Comparison of ENCODE assay signal across 20 mouse cellular contexts in the genomic region with DNA sequence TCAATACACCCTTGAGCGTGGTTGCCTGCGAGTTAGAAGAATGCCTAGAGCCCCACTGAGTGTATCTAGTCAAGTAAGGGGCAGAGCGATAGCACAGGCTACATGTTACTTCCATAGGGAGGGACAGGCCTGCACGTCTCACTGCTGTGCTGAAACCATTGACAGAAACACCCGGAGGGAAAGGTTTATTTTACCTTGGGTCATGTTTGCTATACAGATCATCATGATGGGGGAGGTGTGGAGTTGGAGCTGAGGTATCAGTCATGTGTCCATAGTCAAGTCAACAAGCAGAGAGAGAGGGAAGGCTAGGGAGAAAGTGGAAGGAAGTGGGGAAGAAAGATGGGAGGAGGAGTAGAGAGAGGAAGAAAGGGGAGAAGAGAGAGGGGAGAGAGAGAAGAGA. TPM values are rescaled to one million over a fixed set of nuclear protein-coding genes. Genes with fewer than 3 reads are reported as not detected.
"Had no signal": no experiment of that assay in that cellular context is flagged by ENCODE, and none has a peak within 500 bp of the region (broad histone marks: within the 10 kb centered on the region; RNA-seq: fewer than 3 reads in every experiment).

No protein-coding gene starts in this region.

- H3K36me3 ChIP-seq: lung, embryonic 15.5 days; midbrain, embryonic 13.5 days; midbrain, embryonic 15.5 days; neural tube, embryonic 12.5 days had no signal

- H3K4me3 ChIP-seq: lung, embryonic 15.5 days; megakaryocyte, embryonic 14.5 days; midbrain, embryonic 13.5 days; midbrain, embryonic 15.5 days; neural tube, embryonic 12.5 days had no signal

- H3K4me1 ChIP-seq: lung, embryonic 15.5 days; megakaryocyte, embryonic 14.5 days; midbrain, embryonic 13.5 days; midbrain, embryonic 15.5 days; neural tube, embryonic 12.5 days had no signal

- H3K27ac ChIP-seq: liver, embryonic 14.5 days; lung, embryonic 15.5 days; macrophage; midbrain, embryonic 13.5 days; midbrain, embryonic 15.5 days; neural tube, embryonic 12.5 days had no signal

- H3K4me2 ChIP-seq: lung, embryonic 15.5 days; midbrain, embryonic 13.5 days; midbrain, embryonic 15.5 days; neural tube, embryonic 12.5 days had no signal

- H3K9me3 ChIP-seq: lung, embryonic 15.5 days; midbrain, embryonic 13.5 days; midbrain, embryonic 15.5 days; neural tube, embryonic 12.5 days had no signal

- H3K9ac ChIP-seq: liver, embryonic 14.5 days; lung, embryonic 15.5 days; midbrain, embryonic 13.5 days; midbrain, embryonic 15.5 days; neural tube, embryonic 12.5 days had no signal

- H3K27me3 ChIP-seq: lung, embryonic 15.5 days; midbrain, embryonic 13.5 days; midbrain, embryonic 15.5 days; neural tube, embryonic 12.5 days had no signal

- DNase-seq: lung, adult 2 months; lung, postnatal 14 days; lung, postnatal 36 days; retina, postnatal 1 day; right cerebral cortex, adult 18-20 months; right cerebral cortex, postnatal 25 days; right cerebral cortex, postnatal 4 days; spleen, adult 18-20 months; thymus, adult 2 months; thymus, postnatal 25 days; thymus, postnatal 4 days had no signal

- ATAC-seq: lung, postnatal 0 days; midbrain, embryonic 13.5 days; midbrain, embryonic 15.5 days had no signal

RNA-seq across cellular contexts. Expression of a gene that starts 36.5 kb away (rescaled TPM):
- polyA plus RNA-seq: small intestine, adult 2 months had no signal
